Mouse (Mus musculus) A20 (cell line): ENCODE measurements around the gene Il20rb.
A peak's percentile ranks its signal among the peaks of the same experiment; 100 is the strongest.

Experiments used
- DNase-seq: peaks from one replicate; pipeline ENCODE4 v3.0.0-alpha.2; 2011; ENCODE audit warnings: low read depth, low spot score

Il20rb gene

DNA sequence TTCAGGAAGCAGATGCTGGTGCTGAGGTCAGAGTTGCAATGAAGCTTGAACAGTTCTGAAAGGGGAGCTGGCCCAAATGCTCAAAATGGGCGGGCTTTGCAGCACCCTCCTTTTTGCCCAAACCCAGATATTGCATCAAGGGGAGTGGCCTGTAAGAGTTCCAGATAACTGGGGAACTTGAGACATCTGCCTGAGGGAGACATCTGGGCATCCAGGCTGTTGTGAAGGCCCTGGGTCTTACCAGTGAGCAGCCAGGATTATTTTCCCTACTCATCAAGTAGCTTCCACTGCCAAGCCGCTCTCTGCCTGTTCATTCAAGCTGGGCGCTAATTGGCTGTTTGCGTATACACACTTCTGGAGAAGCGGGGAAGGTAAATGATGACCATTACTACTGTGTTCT, at the start of gene Il20rb:
Gene Il20rb, minus strand, starts transcription at position 358 of the 400 bp plus-strand sequence.
- no peak for DNase-seq

DNA sequence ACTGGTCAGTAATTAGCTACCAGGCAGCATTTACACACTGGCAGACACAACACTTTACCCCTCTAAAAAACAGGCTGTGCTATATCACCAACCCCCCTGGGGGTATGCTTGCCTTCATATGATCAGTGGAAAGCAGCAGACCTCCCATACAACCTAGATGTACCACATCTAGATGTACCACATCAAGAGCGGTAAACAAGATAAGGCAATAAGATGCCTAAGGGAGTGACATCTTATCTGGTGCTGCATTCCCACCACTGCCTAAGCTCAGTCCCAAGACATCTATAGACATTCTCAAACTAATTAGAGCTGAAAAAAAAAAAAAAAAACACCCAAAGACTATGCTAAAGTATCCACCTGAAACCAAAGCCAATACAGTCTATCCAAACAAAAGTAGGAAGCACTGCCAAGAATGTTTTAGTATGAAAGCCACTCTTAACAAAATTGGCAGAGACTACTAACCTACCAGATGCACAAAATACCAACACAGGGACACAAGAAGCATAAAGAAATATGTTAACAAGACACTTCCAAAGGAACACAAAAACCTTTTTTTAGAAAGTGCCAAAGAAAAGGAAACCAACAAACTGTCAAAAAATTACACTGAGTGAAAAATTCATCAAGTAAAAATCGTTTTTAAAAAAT, 49.2 kb upstream of the Il20rb start:
- DNase-seq: no peak

DNA sequence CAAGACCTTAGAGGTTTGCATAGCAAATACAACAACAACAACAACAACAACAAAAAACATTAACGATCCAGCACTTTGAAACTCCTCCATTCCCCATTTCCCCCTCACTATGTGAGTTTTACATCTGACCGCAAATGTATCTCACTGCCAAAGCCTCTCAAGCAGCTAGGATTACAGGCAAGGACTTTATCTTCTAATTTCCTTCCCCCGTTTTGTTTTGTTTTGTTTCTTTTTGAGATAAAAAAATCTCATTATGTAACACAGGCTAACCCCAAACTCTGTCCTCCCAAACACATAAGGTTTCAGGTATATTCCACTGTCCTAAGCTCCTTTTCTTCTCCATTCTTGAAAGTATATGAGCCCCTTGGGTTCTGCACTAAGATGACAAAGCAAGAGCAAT, 48.1 kb upstream of the Il20rb start:
- DNase-seq: no peak

GRCm38 (mm10) chr9:100532847-100533505, 46.4 kb upstream of the Il20rb start:
- no peak for DNase-seq

DNA sequence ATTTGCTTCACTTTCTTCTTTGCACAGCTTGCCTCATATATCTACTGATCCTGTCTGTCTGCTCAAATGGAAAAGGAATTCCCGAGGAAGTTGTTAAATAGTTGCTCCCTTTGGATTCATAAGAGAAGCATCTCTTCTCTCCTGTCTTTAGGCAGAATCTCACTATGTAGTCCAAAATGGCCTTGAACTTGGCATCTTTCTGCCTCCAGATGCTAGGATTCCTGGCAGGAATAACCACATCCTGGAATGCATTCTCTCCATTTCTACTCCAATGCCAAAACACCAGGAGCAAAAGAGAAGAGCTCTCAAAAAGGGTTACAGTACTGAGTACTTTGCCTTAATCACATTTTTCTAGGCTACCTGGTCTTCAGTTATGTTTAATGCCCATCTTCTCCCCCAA, 44.7 kb upstream of the Il20rb start:
- DNase-seq: no peak

DNA sequence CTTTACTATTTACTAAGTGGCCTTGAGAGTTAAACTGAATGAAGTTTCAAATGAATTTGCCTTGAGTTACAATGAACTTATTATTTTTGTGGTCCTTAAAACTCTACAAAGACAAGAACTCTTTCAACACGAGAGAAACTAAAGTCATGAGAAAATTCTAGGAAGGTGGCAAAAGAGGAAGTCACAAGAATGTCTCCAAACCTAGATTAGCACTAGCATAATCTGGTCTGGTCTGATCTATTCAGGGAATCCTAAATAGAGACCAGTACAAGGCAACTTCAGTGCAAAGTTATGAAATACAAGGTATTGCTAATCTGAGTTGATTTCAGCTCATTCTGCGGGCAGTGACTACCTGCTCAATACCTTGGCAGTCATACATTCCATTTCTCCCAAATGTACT, 38.6 kb upstream of the Il20rb start:
- no peak for DNase-seq

GRCm38 (mm10) chr9:100522029-100522428, 35.4 kb upstream of the Il20rb start:
- no peak for DNase-seq

GRCm38 (mm10) chr9:100520586-100520985, 34.0 kb upstream of the Il20rb start:
- peak; percentile 48 for DNase-seq

- peak; percentile 27 for DNase-seq
Measured at GRCm38 (mm10) chr9:100520012-100520411, 33.4 kb upstream of the Il20rb start.

- DNase-seq: no peak
Measured at GRCm38 (mm10) chr9:100507581-100507980, 21.0 kb upstream of the Il20rb start.

DNA sequence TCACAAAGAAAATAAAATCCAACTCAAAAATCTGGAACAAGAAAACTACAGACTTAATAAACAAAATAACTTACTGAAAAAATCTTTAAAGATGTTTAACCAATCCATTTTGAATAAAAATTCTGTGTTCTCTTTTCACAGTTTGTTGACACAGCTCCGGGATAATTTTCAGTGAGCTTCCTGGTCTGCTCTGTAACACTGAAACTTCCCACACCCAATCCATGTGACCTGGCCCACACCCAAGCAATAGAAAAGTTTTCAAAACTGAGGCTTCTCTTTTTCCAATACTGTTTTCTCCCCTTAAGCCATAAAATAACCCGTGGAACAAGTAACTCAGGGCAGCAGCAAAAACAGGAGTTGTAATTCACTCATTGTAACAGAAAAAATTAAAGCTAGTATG, 20.1 kb upstream of the Il20rb start:
- DNase-seq: no peak

DNA sequence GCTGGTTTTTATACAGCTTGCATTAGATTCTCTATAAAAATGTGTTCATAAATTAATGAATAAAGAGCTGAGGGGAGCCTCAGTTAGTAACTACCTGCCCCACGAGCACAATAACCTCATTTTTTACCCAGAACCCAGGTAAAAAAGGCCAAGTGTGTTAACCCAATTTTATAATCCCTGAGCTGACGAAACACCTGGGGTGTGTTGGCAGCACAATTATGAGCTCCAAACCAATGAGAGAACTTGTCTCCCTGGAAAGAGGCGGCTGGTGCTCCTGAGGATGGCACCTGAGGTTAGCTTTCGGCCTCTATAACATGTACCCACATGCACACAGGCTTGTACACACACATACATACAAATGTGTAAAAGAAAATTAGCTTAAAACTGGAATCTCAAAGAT, 18.9 kb upstream of the Il20rb start:
- no peak for DNase-seq

GRCm38 (mm10) chr9:100493611-100494261, 7.1 kb upstream of the Il20rb start:
- DNase-seq: no peak

DNA sequence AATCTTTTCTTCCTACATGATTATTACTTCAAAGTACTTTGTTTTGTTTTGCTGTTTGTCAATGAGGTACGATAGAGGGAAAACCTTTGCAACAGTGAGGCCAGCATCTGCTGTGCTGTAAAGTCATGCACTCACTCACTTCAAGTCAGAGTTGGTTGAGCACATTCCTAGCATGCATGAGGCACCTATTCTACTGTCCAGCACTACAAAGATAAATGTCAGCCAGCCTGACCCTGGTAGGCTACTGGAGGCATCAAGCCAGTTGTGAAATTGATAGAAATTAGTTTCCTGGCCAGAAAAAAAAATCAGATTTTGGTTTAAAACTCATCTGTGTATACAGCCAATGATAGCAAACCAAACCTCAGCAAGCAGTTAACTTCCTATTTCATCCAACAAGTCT, 4.8 kb upstream of the Il20rb start:
- no peak for DNase-seq

GRCm38 (mm10) chr9:100488969-100489368, 2.4 kb upstream of the Il20rb start:
- DNase-seq: no peak

DNA sequence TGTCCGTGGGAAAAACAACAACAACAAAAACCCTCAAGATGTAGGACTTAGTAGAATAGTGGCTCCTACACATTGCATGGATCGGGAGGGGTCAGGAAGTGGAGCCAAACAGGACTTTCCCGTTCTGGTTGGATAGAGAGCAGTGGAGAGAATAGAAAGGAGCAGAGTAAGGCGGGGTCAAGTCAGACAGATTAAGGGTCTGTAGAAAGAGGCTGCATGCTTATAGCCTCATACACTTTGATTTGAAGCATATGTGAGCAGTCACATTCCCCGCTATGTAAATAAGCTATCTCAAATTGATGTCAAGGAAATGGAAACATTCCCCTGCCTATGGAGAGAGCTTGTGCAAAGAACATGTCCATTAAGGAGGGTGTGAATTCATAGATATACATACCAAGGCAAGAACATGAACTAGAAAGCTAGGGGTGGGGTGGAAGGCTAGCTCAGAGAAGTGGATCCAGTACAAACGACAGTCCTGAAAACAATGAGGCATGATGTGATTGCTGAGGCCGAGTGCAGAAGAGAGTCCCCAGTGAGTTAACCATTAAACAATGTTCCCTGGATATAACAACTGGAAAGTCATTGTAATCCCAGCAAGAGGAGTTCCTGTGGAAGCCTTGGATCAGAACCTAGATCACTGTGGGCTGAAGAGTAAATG, 1.6 kb upstream of the Il20rb start:
- no peak for DNase-seq

DNA sequence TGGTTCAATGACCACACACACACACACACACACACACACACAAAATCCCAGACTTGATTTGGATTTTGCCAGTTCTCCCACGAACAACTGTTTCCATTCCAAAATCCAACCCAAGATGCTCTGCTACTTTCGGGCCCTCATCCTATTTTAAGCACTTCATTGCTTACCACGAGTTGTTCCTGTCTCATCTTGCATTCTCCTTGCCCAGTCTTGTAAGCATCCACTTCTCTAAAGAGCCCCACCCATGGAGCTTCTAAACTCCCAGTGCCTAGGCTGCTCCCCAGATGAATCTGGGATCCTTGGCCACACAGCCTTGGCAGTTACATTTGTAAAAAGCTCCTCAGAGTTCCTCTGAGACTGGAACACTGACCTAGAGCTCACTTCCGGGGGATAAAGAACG, 3.3 kb downstream of the Il20rb start:
- no peak for DNase-seq

DNA sequence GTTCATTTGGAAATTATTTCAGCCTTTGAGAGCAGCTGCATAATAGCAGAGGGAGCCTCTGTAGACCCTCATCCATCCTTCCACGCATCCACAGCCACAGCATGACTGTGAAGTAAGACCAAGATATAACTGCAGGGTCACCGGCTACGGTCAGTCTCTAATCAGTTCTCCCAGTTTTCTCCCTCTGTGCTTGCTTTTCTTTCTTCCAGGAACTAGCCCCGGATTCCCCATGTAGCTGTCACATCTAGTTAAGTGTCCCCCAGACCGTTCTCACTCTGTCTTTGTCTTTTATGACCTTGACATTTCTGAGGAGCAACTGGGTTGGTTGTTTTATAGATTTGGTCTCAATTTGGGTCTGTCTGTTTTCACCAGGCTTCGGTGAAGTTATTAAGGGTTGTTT, 5.0 kb downstream of the Il20rb start:
- DNase-seq: no peak

DNA sequence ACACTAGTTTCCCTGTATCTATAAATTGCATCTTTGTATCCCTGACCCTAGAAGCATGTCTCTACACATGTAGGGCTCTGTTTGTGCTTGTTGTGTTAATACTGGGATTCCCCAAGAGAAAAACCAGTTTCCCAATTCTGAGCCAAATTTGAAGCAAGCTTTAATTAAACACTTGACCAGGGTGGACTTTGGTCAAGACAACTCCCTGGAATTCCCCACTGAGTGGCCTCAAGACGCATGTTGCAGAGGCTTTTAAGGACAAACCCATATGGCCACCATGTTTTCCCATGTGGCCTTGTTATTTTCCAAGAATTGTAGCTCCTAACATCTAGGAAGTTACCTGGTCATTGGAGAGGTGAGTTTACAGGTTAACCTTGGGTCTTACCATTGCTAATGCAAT, 12.5 kb downstream of the Il20rb start:
- DNase-seq: no peak

GRCm38 (mm10) chr9:100473361-100473760, 13.2 kb downstream of the Il20rb start:
- no peak for DNase-seq

- DNase-seq: no peak
Measured at GRCm38 (mm10) chr9:100472931-100473330, 13.7 kb downstream of the Il20rb start.

- no peak for DNase-seq
Measured at GRCm38 (mm10) chr9:100471605-100471953, 15.0 kb downstream of the Il20rb start.
